Mouse (Mus musculus) embryonic facial prominence, embryonic 12.5 days (tissue): Measurements from ENCODE around the gene Galnt12. TPM values are rescaled to one million over a fixed set of nuclear protein-coding genes. Genes with fewer than 3 reads are reported as not detected.
"Not testable (repeated sequence)": the region's sequence is repeated elsewhere in the genome, so short reads cannot be mapped to it uniquely, and the experiment has no call there.

Experiments
- ATAC-seq: fragments of 200-750 bp; cut with Nextera tagmentation; 2 replicates; pipeline ENCODE4 v1.8.0; 2017; ENCODE audit not compliant: insufficient number of reproducible peaks, insufficient read depth, low FRiP score, low TSS enrichment
- H3K27ac ChIP-seq: fragments of 300-500 bp; sonication (generic); 2 replicates; pipeline ENCODE4 v1.5.1; 2016; ENCODE audit warnings: mild to moderate bottlenecking
- H3K27me3 ChIP-seq: fragments of 300-500 bp; sonication (generic); 2 replicates; pipeline ENCODE4 v1.6.1; 2016; ENCODE audit warnings: mild to moderate bottlenecking, moderate library complexity
- H3K36me3 ChIP-seq: fragments of 300-500 bp; sonication (generic); 2 replicates; pipeline ENCODE4 v1.6.1; 2016; ENCODE audit warnings: mild to moderate bottlenecking
- H3K4me1 ChIP-seq: fragments of 300-500 bp; sonication (generic); 2 replicates; pipeline ENCODE4 v1.6.1; 2016
- H3K4me2 ChIP-seq: fragments of 300-500 bp; sonication (generic); replicated peaks from 2 replicates; pipeline ENCODE4 v1.6.1; 2016; ENCODE audit warnings: mild to moderate bottlenecking, moderate library complexity
- H3K4me3 ChIP-seq: fragments of 300-500 bp; sonication (generic); 2 replicates; pipeline ENCODE4 v1.5.1; 2016; ENCODE audit warnings: mild to moderate bottlenecking
- H3K9ac ChIP-seq: fragments of 300-500 bp; sonication (generic); 2 replicates; pipeline ENCODE4 v1.6.1; 2016; ENCODE audit warnings: mild to moderate bottlenecking, moderate library complexity
- H3K9me3 ChIP-seq: fragments of 300-500 bp; sonication (generic); 2 replicates; pipeline ENCODE4 v1.6.1; 2016; ENCODE audit warnings: mild to moderate bottlenecking, moderate library complexity
- WGBS: fragments of 180-500 bp; shearing (Covaris S2); methylation state at CpG from one replicate; pipeline ENCODE4 v1.1.7; 2016; 5-methylcytosine and 5-hydroxymethylcytosine counted together
- polyA plus RNA-seq: library from polyadenylated mRNA; unstranded; fragments of >200 nt; fragmentation: Nextera tagmentation; extraction: Ambion mirVana; gene quantifications from 2 replicates; pipeline ENCODE4 v1.2.1, GENCODE M21; 2016

Galnt12 gene
- 3.6 and 4.9 TPM in 2 replicates for polyA plus RNA-seq

GRCm38 (mm10) chr4:47091493-47092386 lies at the start of gene Galnt12:
Gene Galnt12, plus strand, starts transcription at chr4:47091909.
- H3K27ac ChIP-seq, result no peak within 1 kb of the TSS
- H3K27me3 ChIP-seq, result peaks cover 49% of the 10 kb centered on the region
- peak within 1 kb of the TSS; percentile 69 for H3K4me3 ChIP-seq
- H3K9me3 ChIP-seq, result no peaks in the 10 kb centered on the region
- WGBS, result under 1% methylated on average over 74 of the region's 74 CpGs
- H3K4me1 ChIP-seq, result peaks cover 18% of the 10 kb centered on the region; the same call in 1 of the 2 replicates
- no peaks in the 10 kb centered on the region for H3K36me3 ChIP-seq
- H3K4me2 ChIP-seq, result peak within 1 kb of the TSS; percentile 100
- H3K9ac ChIP-seq, result peak within 1 kb of the TSS; percentile 57
- 0 out of 2 replicates have a peak, but pooled peaks have one; percentile 56 for ATAC-seq

DNA sequence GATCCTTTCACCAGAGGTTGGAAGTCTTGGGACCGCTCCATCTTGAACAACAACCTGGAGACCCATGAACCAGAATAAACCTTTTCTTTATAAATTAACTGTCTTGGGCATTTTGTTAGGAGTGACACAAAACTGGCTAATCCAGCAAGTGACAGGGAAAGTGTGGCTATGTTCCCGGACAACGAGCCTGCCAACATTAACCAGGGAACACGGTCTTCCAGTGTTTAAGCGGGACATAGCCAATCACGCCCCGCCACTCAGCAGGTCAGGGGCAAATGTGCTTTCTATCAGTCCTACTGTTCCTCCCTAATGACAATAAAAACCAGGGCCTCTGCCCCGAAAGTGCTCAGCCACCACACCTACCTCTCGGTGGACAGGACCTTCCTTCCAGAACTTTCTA lies 47.8 kb upstream of the Galnt12 start:
- no peak overlapping the region for H3K27ac ChIP-seq
- H3K9me3 ChIP-seq, result no peaks in the 10 kb centered on the region
- H3K36me3 ChIP-seq, result 0 out of 2 replicates have a peak, but pooled peaks cover 6% of the 10 kb centered on the region
- no peak overlapping the region for H3K9ac ChIP-seq
- H3K4me3 ChIP-seq, result no peak overlapping the region
- no peak overlapping the region for H3K4me2 ChIP-seq
- 84% methylated on average over 9 of the region's 9 CpGs for WGBS
- 0 out of 2 replicates have a peak, but pooled peaks cover 3% of the 10 kb centered on the region for H3K4me1 ChIP-seq
- no peaks in the 10 kb centered on the region for H3K27me3 ChIP-seq
- no peak for ATAC-seq

- 78% methylated on average over 6 of the region's 6 CpGs for WGBS
- Histone ChIP-seq H3K4me2 (no peak overlapping the region), H3K9ac (no peak overlapping the region), H3K9me3 (no peaks in the 10 kb centered on the region), H3K4me3 (no peak overlapping the region), H3K36me3 (no peaks in the 10 kb centered on the region), H3K27me3 (no peaks in the 10 kb centered on the region), H3K27ac (no peak overlapping the region), H3K4me1 (peaks cover 18% of the 10 kb centered on the region)
- ATAC-seq, result no peak
These were observed 44.7 kb upstream of the Galnt12 start for GRCm38 (mm10) chr4:47046974-47047373.

DNA sequence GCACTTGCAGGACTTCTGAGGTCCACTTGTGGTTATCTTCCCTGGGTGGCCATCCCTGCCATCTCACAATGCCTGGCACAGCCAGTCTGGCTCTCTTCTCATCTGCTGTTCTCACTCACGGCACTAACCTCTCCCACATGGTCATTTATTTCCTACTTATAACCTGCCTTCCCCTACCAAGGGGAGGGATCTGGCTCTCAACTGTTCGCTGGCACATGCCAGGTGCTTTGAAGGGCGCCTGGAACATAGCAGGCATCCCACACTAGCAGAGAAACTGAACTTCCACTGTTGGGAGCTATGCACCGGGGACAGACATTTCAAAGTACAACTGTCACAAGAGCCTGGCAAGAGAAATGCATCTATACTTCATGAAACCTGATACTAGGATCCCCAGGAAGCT lies 43.9 kb upstream of the Galnt12 start:
- Histone ChIP-seq H3K36me3 (no peaks in the 10 kb centered on the region), H3K4me3 (no peak overlapping the region), H3K9me3 (no peaks in the 10 kb centered on the region), H3K4me2 (no peak overlapping the region), H3K27me3 (no peaks in the 10 kb centered on the region), H3K9ac (no peak overlapping the region), H3K4me1 (peaks cover 18% of the 10 kb centered on the region), H3K27ac (no peak overlapping the region)
- no peak for ATAC-seq
- WGBS, result 68% methylated on average over 4 of the region's 4 CpGs

DNA sequence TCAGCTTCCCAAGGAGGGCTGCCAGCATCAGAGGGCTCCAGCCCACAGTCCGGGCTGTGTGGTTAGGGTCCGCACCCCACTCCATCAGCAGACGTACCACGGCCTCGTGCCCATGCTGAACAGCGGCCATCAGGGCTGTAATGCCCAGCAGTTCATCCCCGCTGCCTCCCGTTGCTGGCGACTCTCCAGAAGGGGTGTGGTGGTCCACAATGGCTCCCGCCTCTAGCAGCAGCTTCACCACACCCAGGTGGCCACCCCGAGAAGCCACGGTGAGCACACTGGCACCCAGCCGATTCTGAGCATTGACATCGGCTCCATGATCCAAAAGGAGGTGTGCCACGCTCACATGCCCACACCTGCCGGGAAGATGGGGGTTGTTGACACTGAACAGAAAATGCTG lies 42.5 kb upstream of the Galnt12 start:
- 94% methylated on average over 16 of the region's 16 CpGs for WGBS
- H3K4me1 ChIP-seq, result peaks cover 18% of the 10 kb centered on the region
- ATAC-seq, result no peak
- H3K27me3 ChIP-seq, result no peaks in the 10 kb centered on the region
- no peak overlapping the region for H3K4me3 ChIP-seq
- no peak overlapping the region for H3K9ac ChIP-seq
- no peaks in the 10 kb centered on the region for H3K36me3 ChIP-seq
- H3K9me3 ChIP-seq, result no peaks in the 10 kb centered on the region
- H3K27ac ChIP-seq, result no peak overlapping the region
- H3K4me2 ChIP-seq, result no peak overlapping the region

DNA sequence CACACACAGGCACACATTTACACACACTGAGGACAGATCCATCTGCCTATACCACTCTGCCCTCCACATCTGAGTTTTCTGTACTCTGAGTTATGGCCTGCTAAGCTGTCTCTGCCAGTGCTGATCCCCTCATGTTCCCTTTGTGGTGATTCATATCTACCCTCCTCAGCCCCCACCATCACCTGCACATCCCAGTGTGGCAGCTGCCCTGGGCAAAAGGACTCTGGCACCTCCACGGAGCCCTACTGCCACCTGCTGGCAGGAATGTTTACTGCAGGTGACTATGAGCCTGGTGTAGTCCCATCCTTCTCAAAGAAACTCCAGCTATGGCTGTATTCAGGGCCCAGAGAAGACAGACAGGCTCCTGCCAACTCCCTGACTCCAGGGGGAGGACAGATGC lies 41.5 kb upstream of the Galnt12 start:
- Histone ChIP-seq H3K9me3 (no peaks in the 10 kb centered on the region), H3K4me2 (no peak overlapping the region), H3K4me3 (no peak overlapping the region), H3K9ac (no peak overlapping the region), H3K4me1 (peaks cover 18% of the 10 kb centered on the region), H3K27me3 (no peaks in the 10 kb centered on the region), H3K36me3 (no peaks in the 10 kb centered on the region), H3K27ac (peak overlapping the region; percentile 48; the same call in 1 of the 2 replicates)
- 0% methylated on average over 1 of the region's 1 CpGs for WGBS
- peak; percentile 39; the same call in 1 of the 2 replicates for ATAC-seq

DNA sequence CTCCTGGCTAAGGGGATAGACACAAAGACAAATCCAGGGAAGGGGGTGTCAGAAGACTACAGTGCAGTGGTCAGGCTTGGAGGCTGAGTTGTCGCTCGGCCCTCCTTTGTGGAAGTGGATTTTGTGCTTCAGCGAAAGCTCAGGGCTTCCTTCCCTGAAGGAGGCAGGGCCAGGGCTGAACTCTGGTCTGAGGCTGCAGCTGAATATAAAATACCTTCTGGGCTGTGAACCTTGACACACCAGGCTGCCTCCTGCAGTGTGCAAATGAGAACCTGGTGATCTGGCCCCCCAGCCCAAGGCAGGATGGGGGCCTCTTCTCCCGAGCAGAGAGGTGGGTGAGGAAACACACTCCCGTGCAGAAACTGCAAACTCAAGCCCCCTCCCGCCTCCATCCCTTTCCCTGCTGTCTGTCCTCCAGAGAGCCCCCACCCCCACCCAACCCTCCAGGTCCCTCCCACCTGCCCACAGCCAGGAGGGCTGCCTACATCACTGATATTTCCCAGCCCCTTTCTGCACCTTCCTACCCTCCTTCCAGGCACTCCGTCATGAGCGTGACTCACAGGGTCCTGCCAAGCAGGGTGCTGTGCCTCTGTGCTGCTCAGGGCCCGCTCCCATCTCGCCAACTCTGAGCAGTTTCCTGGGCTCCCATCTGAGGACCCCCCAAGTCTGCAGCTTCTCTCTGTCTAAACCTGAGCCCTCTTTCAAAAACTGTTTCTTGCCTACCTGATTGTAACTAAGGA lies 40.9 kb upstream of the Galnt12 start:
- Histone ChIP-seq H3K36me3 (no peaks in the 10 kb centered on the region), H3K4me1 (peaks cover 18% of the 10 kb centered on the region), H3K9me3 (no peaks in the 10 kb centered on the region), H3K9ac (peak overlapping the region; percentile 13; the same call in 1 of the 2 replicates), H3K4me3 (no peak overlapping the region), H3K27ac (peak overlapping the region; percentile 48; the same call in 1 of the 2 replicates), H3K27me3 (no peaks in the 10 kb centered on the region), H3K4me2 (0 out of 2 replicates have a peak overlapping the region, but pooled peaks have one; percentile 5)
- WGBS, result 25% methylated on average over 10 of the region's 10 CpGs
- no peak for ATAC-seq

- WGBS, result 72% methylated on average over 9 of the region's 9 CpGs
- no peaks in the 10 kb centered on the region for H3K9me3 ChIP-seq
- ATAC-seq, result no peak
- H3K9ac ChIP-seq, result no peak overlapping the region
- peaks cover 23% of the 10 kb centered on the region for H3K4me1 ChIP-seq
- no peaks in the 10 kb centered on the region for H3K27me3 ChIP-seq
- no peaks in the 10 kb centered on the region for H3K36me3 ChIP-seq
- no peak overlapping the region for H3K4me3 ChIP-seq
- no peak overlapping the region for H3K27ac ChIP-seq
- no peak overlapping the region for H3K4me2 ChIP-seq
These were observed 39.8 kb upstream of the Galnt12 start for GRCm38 (mm10) chr4:47051905-47052304.

GRCm38 (mm10) chr4:47055170-47055569 lies 36.5 kb upstream of the Galnt12 start:
- peaks cover 20% of the 10 kb centered on the region for H3K4me1 ChIP-seq
- H3K27me3 ChIP-seq, ATAC-seq, H3K9me3 ChIP-seq, H3K4me2 ChIP-seq, H3K36me3 ChIP-seq, H3K4me3 ChIP-seq, H3K9ac ChIP-seq, H3K27ac ChIP-seq: not testable (repeated sequence)
- 94% methylated on average over 9 of the region's 9 CpGs for WGBS

DNA sequence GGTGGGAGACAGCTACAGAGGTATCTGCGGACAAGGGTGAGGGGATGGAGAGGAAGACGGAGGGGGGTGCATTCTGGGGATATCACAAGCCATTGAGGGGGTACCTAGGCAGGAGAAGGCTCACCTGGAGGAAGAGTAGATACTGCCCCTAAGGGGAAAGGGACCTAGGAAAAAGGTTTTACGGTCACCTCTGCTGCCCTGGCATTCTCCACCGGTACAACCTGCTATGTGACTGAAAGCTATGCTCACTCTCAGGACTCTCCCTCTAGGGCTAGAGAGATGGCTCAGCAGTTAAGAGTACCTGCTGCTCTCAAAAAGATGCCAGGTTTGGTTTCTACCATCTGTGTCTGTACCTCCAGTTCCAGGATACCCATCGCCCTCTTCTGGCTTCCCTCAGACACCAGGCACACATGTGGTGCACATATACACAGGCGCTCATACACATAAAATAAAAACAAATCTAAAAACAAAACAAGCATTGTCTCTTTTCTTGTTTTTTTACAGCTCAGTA lies 36.1 kb upstream of the Galnt12 start:
- Histone ChIP-seq H3K36me3 (no peaks in the 10 kb centered on the region), H3K9me3 (no peaks in the 10 kb centered on the region), H3K4me1 (peaks cover 16% of the 10 kb centered on the region), H3K27ac (no peak overlapping the region), H3K4me3 (no peak overlapping the region), H3K27me3 (no peaks in the 10 kb centered on the region), H3K9ac (no peak overlapping the region), H3K4me2 (peak overlapping the region; percentile 68)
- ATAC-seq, result no peak
- 93% methylated on average over 6 of the region's 6 CpGs for WGBS

DNA sequence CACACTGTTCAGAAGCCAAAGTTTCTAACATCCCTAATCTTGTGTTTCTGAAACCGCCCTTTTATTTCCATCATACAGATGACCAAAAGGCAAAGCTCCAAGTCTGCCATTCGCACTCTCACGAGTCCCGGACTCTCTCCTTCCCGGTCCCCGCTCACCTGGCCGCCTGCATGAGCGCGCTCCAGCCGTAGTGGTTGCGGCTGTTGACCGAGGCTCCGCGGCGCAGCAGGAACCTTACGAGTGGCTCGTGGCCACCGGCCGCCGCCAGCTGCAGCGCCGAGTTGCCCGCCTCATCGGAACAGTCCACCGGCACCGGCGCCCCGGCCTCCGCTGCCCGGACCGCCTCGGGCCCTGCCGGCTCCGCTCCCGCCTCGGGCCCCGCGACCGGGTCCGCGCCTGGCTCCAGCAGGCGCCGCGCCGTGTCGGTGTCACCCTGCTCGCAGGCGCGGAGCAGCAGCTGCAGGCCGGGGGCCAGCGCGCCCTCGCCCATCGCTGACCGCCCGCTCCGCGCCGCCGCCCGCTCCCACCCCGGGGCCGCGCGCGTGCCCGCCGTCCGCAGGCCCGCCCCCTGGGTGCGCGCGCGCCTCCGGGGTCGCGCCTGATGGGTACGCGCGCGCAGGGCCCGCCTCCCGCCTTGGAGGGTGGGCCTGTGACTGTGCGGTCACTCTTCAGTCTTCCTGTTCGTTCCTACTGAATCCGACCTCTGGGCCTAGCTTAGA lies 34.8 kb upstream of the Galnt12 start, which contains the start of gene Anks6:
Anks6 (minus strand) TSS at position 637 of the 719 bp plus-strand sequence.
- peak within 1 kb of the TSS; percentile 68 for H3K4me2 ChIP-seq
- H3K4me3 ChIP-seq, result peak within 1 kb of the TSS; percentile 79
- no peaks in the 10 kb centered on the region for H3K27me3 ChIP-seq
- under 1% methylated on average over 86 of the region's 86 CpGs for WGBS
- peak within 1 kb of the TSS; percentile 67 for H3K27ac ChIP-seq
- H3K9me3 ChIP-seq, result no peaks in the 10 kb centered on the region
- peaks cover 5% of the 10 kb centered on the region for H3K4me1 ChIP-seq
- ATAC-seq, result peak; percentile 89
- peak within 1 kb of the TSS; percentile 81 for H3K9ac ChIP-seq
- no peaks in the 10 kb centered on the region for H3K36me3 ChIP-seq
